Mouse (Mus musculus): ENCODE measurements around the gene Gm7697.
"Not testable (repeated sequence)": the region's sequence is repeated elsewhere in the genome, so short reads cannot be mapped to it uniquely, and the experiment has no call there.

- not testable (repeated sequence) for TF ChIP-seq POLR2A (IDR thresholded peaks at IDR 0.05; ENCODE audit: low read depth, low read length); CTCF (conservative IDR thresholded peaks at IDR 0.05; ENCODE audit: insufficient read depth, insufficient read length, low read depth, low read length)
Measured at GRCm38 (mm10) chr8:69540764-69541163, 18.0 kb upstream of the Gm7697 start.
